Mouse (Mus musculus) stomach, embryonic 14.5 days (tissue): ENCODE results near the gene Il11. TPM values are rescaled to one million over a fixed set of nuclear protein-coding genes. Genes with fewer than 3 reads are reported as not detected.
A peak's percentile ranks its signal among the peaks of the same experiment; 100 is the strongest.

ENCODE experiments used
- ATAC-seq: fragments of 200-750 bp; cut with Nextera tagmentation; 2 replicates; pipeline ENCODE4 v1.8.0; 2017; ENCODE audit warnings: low read depth, moderate TSS enrichment; ENCODE audit not compliant: insufficient number of reproducible peaks, insufficient read depth, low FRiP score
- H3K27ac ChIP-seq: fragments of 300-500 bp; sonication (generic); 2 replicates; pipeline ENCODE4 v1.5.1; 2014; ENCODE audit warnings: mild to moderate bottlenecking, low read length, moderate library complexity, mixed read lengths
- H3K27me3 ChIP-seq: fragments of 300-500 bp; sonication (generic); 2 replicates; pipeline ENCODE4 v1.6.1; 2014; ENCODE audit warnings: low read length, control low read depth, mixed read lengths; ENCODE audit not compliant: control insufficient read depth, insufficient read depth
- H3K36me3 ChIP-seq: fragments of 300-500 bp; sonication (generic); 2 replicates; pipeline ENCODE4 v1.6.1; 2014; ENCODE audit warnings: mild to moderate bottlenecking, control low read depth, low read length, moderate library complexity, mixed read lengths; ENCODE audit not compliant: control insufficient read depth, insufficient read depth
- H3K4me1 ChIP-seq: fragments of 300-500 bp; sonication (generic); 2 replicates; pipeline ENCODE4 v1.6.1; 2014; ENCODE audit warnings: low read length, control low read depth, mixed read lengths; ENCODE audit not compliant: control insufficient read depth, insufficient read depth
- H3K4me2 ChIP-seq: fragments of 300-500 bp; sonication (generic); replicated peaks from 2 replicates; pipeline ENCODE4 v1.6.1; 2014; ENCODE audit warnings: low read depth, low read length, control low read depth
- H3K4me3 ChIP-seq: fragments of 300-500 bp; sonication (generic); 2 replicates; pipeline ENCODE4 v1.5.1; 2014; ENCODE audit warnings: low read depth, low read length, control low read depth
- H3K9ac ChIP-seq: fragments of 300-500 bp; sonication (generic); replicated peaks from 2 replicates; pipeline ENCODE4 v1.6.1; 2014; ENCODE audit warnings: low read depth, mild to moderate bottlenecking, control low read depth, low read length, moderate library complexity, mixed read lengths
- H3K9me3 ChIP-seq: fragments of 300-500 bp; sonication (generic); 2 replicates; pipeline ENCODE4 v1.6.1; 2016; ENCODE audit warnings: low read depth, low read length, control low read depth; ENCODE audit not compliant: control insufficient read depth
- WGBS: fragments of 180-500 bp; shearing (Covaris S2); extraction: QIAGEN DNeasy Blood & Tissue Kit; methylation state at CpG from one replicate; pipeline ENCODE4 v1.1.7; 2014; 5-methylcytosine and 5-hydroxymethylcytosine counted together
- polyA plus RNA-seq: library from polyadenylated mRNA; unstranded; fragments of >200 nt; fragmentation: Nextera tagmentation; extraction: Ambion mirVana; gene quantifications from 2 replicates; pipeline ENCODE4 v1.2.1, GENCODE M21; 2014

Gene Il11
- polyA plus RNA-seq, 1 experiment from 2014 or later, result 0.17 TPM

DNA sequence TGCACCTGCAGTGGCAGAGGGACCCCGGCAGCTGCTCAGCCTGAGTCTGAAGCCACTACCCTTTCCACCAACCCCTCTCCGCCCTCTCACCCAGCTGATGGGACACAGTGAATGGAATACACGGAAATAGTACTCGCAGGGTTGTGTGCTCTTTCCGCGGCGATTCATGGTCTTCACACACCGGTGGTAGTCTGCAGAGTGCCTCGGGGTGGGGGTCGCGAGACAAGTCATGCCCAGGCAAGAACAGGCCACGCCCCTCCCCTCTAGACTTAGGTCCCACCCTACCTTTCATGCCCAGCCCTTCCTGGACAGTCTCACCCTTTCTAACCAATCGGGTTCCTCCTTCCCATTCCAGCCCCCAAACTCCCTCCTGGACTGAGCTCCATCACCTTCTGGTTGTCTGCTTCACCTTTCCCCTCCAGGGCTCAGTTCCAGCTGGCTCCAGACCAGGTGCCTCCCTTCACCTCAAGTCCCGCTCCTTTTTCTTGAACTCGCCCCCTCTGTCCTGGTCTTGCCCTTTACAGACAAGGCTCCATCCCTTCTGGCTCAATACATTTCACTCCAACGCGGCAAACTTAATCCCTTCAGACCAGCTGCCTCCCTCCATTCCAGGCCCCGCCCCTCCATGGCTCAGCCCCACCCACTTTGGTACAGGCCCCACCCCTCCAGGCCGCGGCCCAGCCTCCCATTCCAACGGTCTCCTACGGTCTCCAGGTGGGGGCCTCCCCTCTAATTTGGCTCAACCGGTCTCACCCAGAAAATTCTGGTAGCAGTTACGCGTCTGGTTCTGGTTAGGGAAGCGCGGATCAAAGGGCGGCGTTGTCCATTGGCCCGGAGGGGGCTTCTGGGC lies 30.5 kb downstream of the Il11 start:
- WGBS, result 3% methylated on average over 29 of the region's 30 CpGs
- H3K27ac ChIP-seq, result peak overlapping the region; percentile 55; the same call in 1 of the 2 replicates
- H3K4me1 ChIP-seq, result peaks cover 14% of the 10 kb centered on the region
- ATAC-seq, result peak; percentile 76
- H3K9me3 ChIP-seq, result no peaks in the 10 kb centered on the region
- H3K4me2 ChIP-seq, result peak overlapping the region; percentile 61
- H3K4me3 ChIP-seq, result peak overlapping the region; percentile 41
- no peaks in the 10 kb centered on the region for H3K36me3 ChIP-seq
- H3K9ac ChIP-seq, result peak overlapping the region; percentile 28; the same call in 1 of the 2 replicates
- H3K27me3 ChIP-seq, result no peaks in the 10 kb centered on the region

GRCm38 (mm10) chr7:4749169-4749568 lies 33.5 kb downstream of the Il11 start:
- no peak overlapping the region for H3K4me2 ChIP-seq
- peaks cover 14% of the 10 kb centered on the region for H3K4me1 ChIP-seq
- no peak overlapping the region for H3K9ac ChIP-seq
- H3K9me3 ChIP-seq, result no peaks in the 10 kb centered on the region
- no peak overlapping the region for H3K4me3 ChIP-seq
- ATAC-seq, result no peak
- peaks cover 12% of the 10 kb centered on the region for H3K36me3 ChIP-seq
- no peaks in the 10 kb centered on the region for H3K27me3 ChIP-seq
- H3K27ac ChIP-seq, result no peak overlapping the region
- 76% methylated on average over 2 of the region's 2 CpGs for WGBS

DNA sequence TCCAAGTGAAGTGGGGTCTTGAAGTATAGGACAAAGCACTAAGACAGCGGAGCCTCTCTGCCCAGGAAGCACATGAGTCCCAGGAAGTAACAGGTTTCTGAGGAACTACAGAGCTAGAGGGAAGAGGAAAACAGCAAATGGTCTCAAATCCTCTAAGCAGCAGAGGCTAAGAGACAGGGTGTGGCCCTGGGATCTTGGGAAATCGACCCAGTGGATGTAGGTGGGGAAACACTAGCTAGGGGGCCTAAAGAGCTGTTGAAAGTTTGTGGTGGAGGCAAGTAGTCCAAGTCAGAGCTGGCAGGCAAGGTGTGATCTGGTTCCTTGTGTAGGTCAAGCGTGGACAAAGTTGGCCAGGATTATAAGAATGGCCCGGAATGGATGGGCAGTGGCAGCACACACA lies 34.3 kb downstream of the Il11 start:
- H3K4me1 ChIP-seq, result peaks cover 14% of the 10 kb centered on the region
- WGBS, result 72% methylated on average over 4 of the region's 4 CpGs
- no peak overlapping the region for H3K4me2 ChIP-seq
- H3K27ac ChIP-seq, result no peak overlapping the region
- ATAC-seq, result no peak
- H3K27me3 ChIP-seq, result no peaks in the 10 kb centered on the region
- no peak overlapping the region for H3K4me3 ChIP-seq
- no peaks in the 10 kb centered on the region for H3K9me3 ChIP-seq
- peaks cover 12% of the 10 kb centered on the region for H3K36me3 ChIP-seq
- no peak overlapping the region for H3K9ac ChIP-seq

DNA sequence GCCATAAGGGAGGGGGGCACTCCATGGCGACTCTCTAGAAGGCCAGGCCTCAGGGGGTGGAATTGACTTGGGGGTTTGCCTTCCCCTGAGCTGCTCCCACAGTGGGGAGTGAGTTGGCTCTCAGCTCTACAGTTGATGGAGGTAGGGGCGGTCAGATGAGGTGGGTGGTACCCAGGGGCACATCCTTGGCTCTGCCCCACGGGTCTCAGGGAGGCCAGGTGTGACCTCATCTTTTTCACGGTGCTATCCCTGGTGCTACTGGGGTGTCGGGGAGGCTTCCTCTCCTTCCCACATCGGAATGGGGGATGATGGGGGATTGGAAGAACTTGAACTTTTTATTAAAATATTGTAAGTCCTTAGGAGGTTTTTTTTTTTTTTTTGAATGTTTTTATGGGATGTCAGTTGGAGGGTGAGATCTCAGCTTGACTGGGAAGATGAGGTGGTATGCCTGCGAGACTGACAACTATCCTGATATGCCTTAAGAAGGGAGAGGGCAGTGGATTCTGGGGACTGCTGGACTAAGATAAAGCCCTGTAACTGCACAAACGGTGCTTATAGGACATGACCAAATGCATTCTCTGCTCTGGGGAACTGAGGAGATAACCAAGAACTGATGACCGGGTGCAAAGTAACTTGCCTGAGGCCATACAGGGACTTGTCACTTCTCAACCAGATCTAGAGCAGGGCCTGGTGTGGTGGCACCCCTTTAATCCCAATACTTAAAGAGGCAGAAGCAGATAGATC lies 35.3 kb downstream of the Il11 start:
- no peak overlapping the region for H3K9ac ChIP-seq

GRCm38 (mm10) chr7:4746326-4746980 lies 36.2 kb downstream of the Il11 start:
- Histone ChIP-seq H3K27ac (no peak overlapping the region), H3K36me3 (peaks cover 17% of the 10 kb centered on the region), H3K27me3 (no peaks in the 10 kb centered on the region), H3K4me3 (no peak overlapping the region), H3K4me2 (no peak overlapping the region), H3K9me3 (no peaks in the 10 kb centered on the region), H3K9ac (no peak overlapping the region), H3K4me1 (peaks cover 15% of the 10 kb centered on the region)
- ATAC-seq, result no peak
- 88% methylated on average over 22 of the region's 22 CpGs for WGBS

More for the DNA sequence above, 35.3 kb downstream of the Il11 start:
- no peak overlapping the region for H3K4me2 ChIP-seq
- peaks cover 15% of the 10 kb centered on the region for H3K4me1 ChIP-seq
- WGBS, result 70% methylated on average over 9 of the region's 9 CpGs
- no peak overlapping the region for H3K4me3 ChIP-seq
- H3K9me3 ChIP-seq, result no peaks in the 10 kb centered on the region
- H3K27ac ChIP-seq, result no peak overlapping the region
- peaks cover 17% of the 10 kb centered on the region for H3K36me3 ChIP-seq
- H3K27me3 ChIP-seq, result no peaks in the 10 kb centered on the region
- no peak for ATAC-seq

DNA sequence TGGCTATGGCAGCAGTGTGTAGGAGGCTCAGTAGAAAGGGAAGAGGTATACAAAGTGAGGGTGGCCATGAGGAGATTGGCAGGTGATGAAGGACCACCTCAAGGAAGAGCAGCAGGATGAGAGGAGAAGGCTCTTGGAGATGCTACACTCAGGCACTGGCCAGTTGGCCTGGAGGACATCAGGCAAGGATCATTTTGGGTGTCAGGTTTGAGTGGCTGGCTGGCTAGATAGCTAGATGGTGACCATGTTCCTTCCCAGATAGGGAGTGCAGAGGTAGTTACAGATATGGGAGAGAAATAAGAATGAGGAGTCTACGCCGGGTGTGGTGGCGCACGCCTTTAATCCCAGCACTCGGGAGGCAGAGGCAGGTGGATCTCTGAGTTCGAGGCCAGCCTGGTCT lies 37.8 kb downstream of the Il11 start:
- Histone ChIP-seq H3K4me1 (peaks cover 18% of the 10 kb centered on the region), H3K4me3 (no peak overlapping the region), H3K27me3 (no peaks in the 10 kb centered on the region), H3K9ac (no peak overlapping the region), H3K9me3 (no peaks in the 10 kb centered on the region), H3K36me3 (peaks cover 17% of the 10 kb centered on the region), H3K4me2 (no peak overlapping the region), H3K27ac (no peak overlapping the region)
- 94% methylated on average over 6 of the region's 6 CpGs for WGBS
- ATAC-seq, result no peak

GRCm38 (mm10) chr7:4743354-4743753 lies 39.3 kb downstream of the Il11 start:
- 56% methylated on average over 2 of the region's 2 CpGs for whole genome bisulfite sequencing
- ATAC-seq, result no peak
- no peak overlapping the region for H3K4me3 ChIP-seq
- no peak overlapping the region for H3K27ac ChIP-seq
- H3K36me3 ChIP-seq, result peaks cover 17% of the 10 kb centered on the region
- H3K27me3 ChIP-seq, result no peaks in the 10 kb centered on the region
- H3K9me3 ChIP-seq, result no peaks in the 10 kb centered on the region
- H3K4me1 ChIP-seq, result peaks cover 20% of the 10 kb centered on the region
- H3K4me2 ChIP-seq, result no peak overlapping the region
- no peak overlapping the region for H3K9ac ChIP-seq

GRCm38 (mm10) chr7:4742482-4742819 lies 40.2 kb downstream of the Il11 start:
- Histone ChIP-seq H3K36me3 (peaks cover 17% of the 10 kb centered on the region), H3K4me3 (no peak overlapping the region), H3K27me3 (no peaks in the 10 kb centered on the region), H3K27ac (no peak overlapping the region), H3K9me3 (no peaks in the 10 kb centered on the region), H3K4me2 (no peak overlapping the region), H3K9ac (no peak overlapping the region), H3K4me1 (peaks cover 20% of the 10 kb centered on the region)
- ATAC-seq, result no peak
- 64% methylated on average over 6 of the region's 6 CpGs for whole genome bisulfite sequencing
